Mouse (Mus musculus) c-Kit-negative CD71-positive TER-119-positive erythroid progenitor cells, embryonic 14.5 days (primary cell): ENCODE measurements at regions not wholly inside any gene's neighbourhood (a gene's known extent, or its start where the extent isn't known, plus 50 kb on each side); places are given as distances from the start of the nearest gene placed in this dataset.

Experiments
- DNase-seq: peaks from one replicate; pipeline ENCODE4 v3.0.0-alpha.2; 2013; ENCODE audit warnings: low read depth, low spot score

GRCm38 (mm10) chr12:95937705-95938104, 245.7 kb downstream of the Flrt2 start:
- DNase-seq: no peak

- no peak for DNase-seq
Measured at GRCm38 (mm10) chr12:95940465-95941012, 248.5 kb downstream of the Flrt2 start.

GRCm38 (mm10) chr12:95959786-95960504, 267.9 kb downstream of the Flrt2 start:
- DNase-seq: no peak

GRCm38 (mm10) chr12:95960505-95960871, 268.5 kb downstream of the Flrt2 start:
- DNase-seq: no peak

- no peak for DNase-seq
Measured at GRCm38 (mm10) chr12:95962817-95963216, 270.8 kb downstream of the Flrt2 start.

- DNase-seq: no peak
Measured at GRCm38 (mm10) chr12:95988669-95989288, 296.8 kb downstream of the Flrt2 start.

GRCm38 (mm10) chr12:95994963-95995362, 302.9 kb downstream of the Flrt2 start:
- DNase-seq: no peak

GRCm38 (mm10) chr12:96030180-96030579, 338.2 kb downstream of the Flrt2 start:
- no peak for DNase-seq

GRCm38 (mm10) chr12:96075365-96075764, 383.3 kb downstream of the Flrt2 start:
- DNase-seq: no peak

- no peak for DNase-seq
Measured at GRCm38 (mm10) chr12:96090995-96091394, 399.0 kb downstream of the Flrt2 start.

GRCm38 (mm10) chr12:96106254-96106653, 414.2 kb downstream of the Flrt2 start:
- no peak for DNase-seq

GRCm38 (mm10) chr12:96114727-96115379, 422.8 kb downstream of the Flrt2 start:
- no peak for DNase-seq

- no peak for DNase-seq
Measured at GRCm38 (mm10) chr12:96117553-96117952, 425.5 kb downstream of the Flrt2 start.

- no peak for DNase-seq
Measured at GRCm38 (mm10) chr12:96124156-96124931, 432.3 kb downstream of the Flrt2 start.

- DNase-seq: no peak
Measured at GRCm38 (mm10) chr12:96129870-96130454, 437.9 kb downstream of the Flrt2 start.

- DNase-seq: no peak
Measured at GRCm38 (mm10) chr12:96130796-96131512, 438.9 kb downstream of the Flrt2 start.

- DNase-seq: no peak
Measured at GRCm38 (mm10) chr12:96134136-96134535, 442.1 kb downstream of the Flrt2 start.

GRCm38 (mm10) chr12:96141748-96142147, 449.7 kb downstream of the Flrt2 start:
- no peak for DNase-seq

- no peak for DNase-seq
Measured at GRCm38 (mm10) chr12:96154095-96154494, 462.1 kb downstream of the Flrt2 start.

GRCm38 (mm10) chr12:96167551-96167950, 475.5 kb downstream of the Flrt2 start:
- DNase-seq: no peak

- no peak for DNase-seq
Measured at GRCm38 (mm10) chr12:96198928-96199327, 506.9 kb downstream of the Flrt2 start.
